Mouse (Mus musculus): ENCODE data around the gene Pou3f1.

Gene Pou3f1

GRCm38 (mm10) chr4:124657781-124658180 lies 1.2 kb downstream of the Pou3f1 start:
- DNase-seq (ENCODE audit: low read depth), result no peak

- no peak for DNase-seq (ENCODE audit: low read depth)
Observed at GRCm38 (mm10) chr4:124658412-124658851, 1.8 kb downstream of the Pou3f1 start.

DNA sequence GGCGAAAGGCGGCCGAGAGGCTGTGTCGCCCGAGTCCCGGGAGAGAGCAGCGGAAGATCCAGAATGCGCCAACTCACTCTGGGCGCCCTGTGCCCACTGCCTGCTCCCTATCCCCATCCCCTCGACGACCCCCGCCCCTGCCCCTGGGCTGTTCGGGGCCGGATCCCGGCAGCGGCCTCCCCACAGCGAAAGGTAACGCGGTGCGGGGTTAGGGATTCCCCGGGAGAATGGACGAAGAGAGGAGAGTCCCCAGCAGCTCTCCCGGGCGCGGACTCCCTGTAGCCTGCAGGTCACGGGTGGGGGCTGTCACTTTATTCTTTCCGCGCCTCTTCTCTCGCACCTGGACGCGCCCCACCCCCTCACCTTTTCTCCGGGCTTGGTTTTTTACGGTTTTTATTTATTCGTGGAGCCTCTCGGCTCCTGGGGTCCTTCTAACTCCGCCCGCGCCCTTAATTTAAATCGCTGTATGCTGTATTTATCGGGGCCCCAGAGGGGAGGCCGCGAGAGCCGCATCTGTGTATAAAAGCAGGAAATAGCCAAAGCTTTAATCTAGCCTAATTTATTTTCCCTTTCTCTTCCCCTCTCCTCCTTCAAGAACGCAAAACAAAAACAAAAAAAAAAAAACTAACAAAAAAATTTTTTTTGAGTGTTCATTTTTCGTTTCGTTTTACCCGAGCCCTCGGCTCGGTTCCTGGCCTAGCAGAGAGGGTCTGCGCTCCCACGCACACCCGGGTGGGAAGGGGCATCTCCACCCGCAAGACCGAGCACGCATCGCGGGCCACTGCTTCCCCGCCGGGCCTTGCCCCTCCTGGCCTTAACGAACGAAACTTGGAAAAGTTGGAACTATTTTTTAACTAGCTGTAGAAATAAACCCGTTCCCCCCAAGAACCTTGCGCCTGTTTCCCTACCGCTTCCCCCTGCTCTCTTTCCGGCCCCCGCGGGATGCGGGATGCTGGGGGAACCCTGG lies 2.9 kb downstream of the Pou3f1 start:
- no peak for DNase-seq (ENCODE audit: low read depth)

DNA sequence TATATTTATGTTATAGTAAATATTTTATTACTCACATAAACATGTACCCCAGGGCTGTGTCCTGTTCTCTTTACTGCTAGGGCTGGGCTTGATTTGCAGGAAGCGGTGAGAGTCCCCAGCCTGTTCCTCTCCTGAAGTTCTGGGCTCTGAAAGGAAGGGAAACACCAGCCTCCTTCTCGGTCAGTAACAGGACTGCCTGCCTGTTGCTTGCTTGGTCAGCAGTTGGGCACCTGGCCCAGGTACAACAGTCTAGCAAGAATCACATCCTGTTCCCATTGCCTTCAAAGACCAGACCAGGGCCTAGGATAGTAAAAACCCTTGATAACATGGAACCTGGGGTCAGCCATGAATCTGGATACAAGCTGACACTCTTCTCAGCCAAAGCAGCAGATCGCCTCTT lies 4.0 kb downstream of the Pou3f1 start:
- no peak for DNase-seq (ENCODE audit: low read depth)

- DNase-seq (ENCODE audit: low read depth), result peak; percentile 34
Observed at GRCm38 (mm10) chr4:124663034-124663433, 6.4 kb downstream of the Pou3f1 start.

DNA sequence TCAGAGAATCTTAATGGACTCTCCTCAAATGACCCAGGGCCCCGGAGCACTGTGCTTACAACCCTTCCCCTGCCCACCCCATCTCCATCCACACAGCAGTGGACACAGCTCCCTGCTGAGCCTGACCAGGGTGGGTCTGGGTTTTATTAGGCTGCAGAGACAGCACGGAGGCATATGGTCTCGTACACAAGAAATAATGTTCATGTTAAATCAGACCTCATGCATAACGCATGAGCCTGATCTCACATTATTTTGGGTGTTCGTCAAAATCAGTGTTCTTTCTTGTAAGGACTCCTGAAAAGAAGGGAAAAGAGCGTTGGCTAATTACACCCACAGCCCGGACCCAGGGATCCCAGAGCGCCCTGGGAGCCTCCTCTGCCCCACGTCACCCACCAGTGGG lies 7.6 kb downstream of the Pou3f1 start:
- DNase-seq (ENCODE audit: low read depth), result no peak

DNA sequence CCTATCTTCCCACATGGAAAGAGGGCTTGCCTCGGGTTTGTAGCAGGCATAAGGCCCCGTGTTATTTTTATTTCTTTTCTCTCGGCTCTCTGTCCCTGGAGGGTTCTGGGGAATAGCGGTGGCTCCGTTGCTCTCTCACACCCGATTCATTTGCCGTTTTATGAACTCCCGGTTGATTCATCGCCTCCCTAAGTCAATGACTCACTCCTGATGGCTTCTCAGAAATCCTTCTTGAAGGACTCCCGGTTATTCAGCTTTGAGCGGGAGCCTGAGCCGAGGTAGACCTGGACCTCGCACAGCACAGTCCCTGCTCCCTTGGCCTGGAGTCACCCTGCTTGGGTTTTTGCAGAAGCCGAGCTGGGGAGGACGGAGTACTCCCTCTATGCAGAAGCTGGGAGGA lies 8.0 kb downstream of the Pou3f1 start:
- DNase-seq (ENCODE audit: low read depth), result peak; percentile 67

DNA sequence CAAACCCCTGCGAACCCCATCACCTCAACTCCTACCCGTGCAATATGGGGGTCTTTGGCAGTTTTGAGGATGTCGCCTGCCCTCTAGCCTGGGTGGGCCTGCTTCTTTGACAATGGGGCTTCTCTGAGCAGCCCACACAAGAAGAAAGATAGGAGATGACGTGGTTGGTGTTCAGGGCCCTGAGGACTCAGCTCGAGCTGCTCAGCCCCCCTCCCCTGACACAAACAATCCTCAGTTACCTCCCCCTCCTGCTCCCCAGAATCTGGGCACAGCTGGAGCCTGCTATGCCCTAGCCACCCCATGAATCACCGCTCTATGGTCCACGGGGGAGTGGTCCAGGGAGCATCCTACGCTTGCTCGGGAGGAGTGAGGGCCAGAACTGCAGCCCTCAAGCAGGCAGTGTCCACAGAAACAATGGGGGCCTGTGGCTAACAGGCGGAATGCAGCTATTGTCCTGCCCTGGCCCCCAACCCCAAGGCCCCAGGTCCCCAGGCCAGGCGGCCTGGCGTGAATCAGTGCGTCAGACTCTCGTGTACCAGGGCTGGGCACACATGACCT lies 10.9 kb downstream of the Pou3f1 start:
- DNase-seq (ENCODE audit: low read depth), result no peak

DNA sequence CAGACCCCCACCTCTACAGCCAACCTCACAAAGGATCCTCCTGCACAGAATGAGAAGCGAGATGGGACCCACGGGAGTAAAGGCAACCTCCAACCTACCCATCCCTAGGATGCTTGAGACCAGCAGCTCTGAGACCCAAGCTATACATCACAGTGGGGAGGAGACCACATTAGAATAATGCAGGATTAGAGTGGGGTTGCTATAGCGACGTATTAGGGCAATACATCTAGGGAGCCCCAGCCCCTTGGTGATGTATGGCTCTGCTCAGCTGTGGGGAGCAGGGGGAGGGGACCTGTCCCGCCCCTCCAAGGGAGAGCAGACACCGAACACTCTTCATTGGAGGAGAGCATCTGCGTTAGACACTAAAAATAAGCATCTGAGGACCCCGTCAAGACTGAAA lies 11.5 kb downstream of the Pou3f1 start:
- DNase-seq (ENCODE audit: low read depth), result no peak

- DNase-seq (ENCODE audit: low read depth), result no peak
Observed at GRCm38 (mm10) chr4:124670232-124670631, 13.6 kb downstream of the Pou3f1 start.

GRCm38 (mm10) chr4:124671583-124671982 lies 15.0 kb downstream of the Pou3f1 start:
- DNase-seq (ENCODE audit: low read depth), result no peak

- DNase-seq (ENCODE audit: low read depth), result no peak
Observed at GRCm38 (mm10) chr4:124672347-124673320, 16.0 kb downstream of the Pou3f1 start.

GRCm38 (mm10) chr4:124674334-124675032 lies 17.9 kb downstream of the Pou3f1 start:
- no peak for DNase-seq (ENCODE audit: low read depth)

GRCm38 (mm10) chr4:124675037-124675436 lies 18.4 kb downstream of the Pou3f1 start:
- peak; percentile 96 for DNase-seq (ENCODE audit: low read depth)

DNA sequence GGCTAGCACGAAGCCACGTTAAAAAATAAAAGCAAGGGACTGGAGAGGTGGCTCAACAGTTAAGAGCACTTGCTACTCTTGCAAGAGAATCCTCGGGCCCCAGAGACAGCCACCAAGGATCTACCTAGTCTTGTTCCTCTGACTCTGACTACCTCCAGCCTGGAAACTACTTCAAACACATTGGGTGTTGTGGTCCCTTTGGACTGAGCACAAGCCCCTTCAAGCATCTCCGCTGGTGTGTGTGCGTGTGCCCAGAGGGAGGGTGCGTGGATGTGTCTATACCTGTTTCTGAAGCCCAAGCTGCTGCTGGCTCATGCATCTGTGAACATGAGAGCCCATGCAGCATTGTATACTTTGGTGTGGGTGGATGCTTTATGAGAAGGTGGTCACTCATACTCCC lies 19.4 kb downstream of the Pou3f1 start:
- DNase-seq (ENCODE audit: low read depth), result no peak

DNA sequence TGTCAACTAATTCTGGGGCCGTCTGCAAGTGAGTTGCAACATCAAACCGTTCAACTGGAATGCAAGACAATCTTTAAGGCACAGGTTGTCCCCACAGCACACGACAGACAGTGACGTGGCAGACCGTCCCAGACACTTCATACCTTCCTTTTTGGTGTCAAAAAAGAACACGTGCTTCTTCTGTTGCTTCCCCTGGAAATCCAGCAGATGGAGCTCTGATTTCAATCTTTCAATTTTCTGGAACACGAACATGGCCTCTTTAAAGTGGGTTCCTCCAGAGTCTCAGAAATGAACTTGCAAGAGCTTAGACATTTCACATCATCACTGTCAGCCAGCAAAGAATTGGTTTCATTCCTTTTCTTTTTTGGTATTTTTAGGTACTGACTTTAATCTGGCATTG lies 25.7 kb downstream of the Pou3f1 start:
- peak; percentile 79 for DNase-seq (ENCODE audit: low read depth)

DNA sequence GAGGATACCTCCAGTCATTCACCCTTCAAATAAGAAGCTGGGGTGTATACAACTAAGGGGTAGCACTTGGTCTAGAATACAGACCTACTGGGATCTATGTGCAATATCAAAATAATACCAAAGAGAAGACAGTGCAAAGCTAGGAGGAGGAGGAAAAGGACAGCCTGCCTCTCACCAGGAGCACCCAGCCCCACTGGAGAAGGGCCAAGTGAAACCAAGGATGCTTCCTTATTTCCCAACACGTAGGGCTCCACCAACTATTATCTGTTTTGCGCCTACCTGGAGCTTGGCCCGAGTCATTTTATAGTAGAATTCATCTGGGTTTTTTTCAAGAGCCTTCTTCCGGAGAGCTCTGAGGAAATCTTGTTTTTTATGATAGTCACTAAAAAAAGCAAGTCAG lies 26.9 kb downstream of the Pou3f1 start:
- DNase-seq (ENCODE audit: low read depth), result no peak

- peak; percentile 45 for DNase-seq (ENCODE audit: low read depth)
Observed at GRCm38 (mm10) chr4:124685004-124685403, 28.4 kb downstream of the Pou3f1 start.

- no peak for DNase-seq (ENCODE audit: low read depth)
Observed at GRCm38 (mm10) chr4:124685453-124685852, 28.8 kb downstream of the Pou3f1 start.

- peak; percentile 91 for DNase-seq (ENCODE audit: low read depth)
Observed at GRCm38 (mm10) chr4:124685897-124686402, 29.3 kb downstream of the Pou3f1 start.

- DNase-seq (ENCODE audit: low read depth), result no peak
Observed at GRCm38 (mm10) chr4:124691455-124691854, 34.8 kb downstream of the Pou3f1 start.

Data from NIH3T3 (cell line).